Mouse (Mus musculus) bone marrow macrophage, adult 2 months (primary cell): ENCODE results near the gene Zdhhc5.

Source experiments
- CTCF ChIP-seq: IDR thresholded peaks from 2 replicates; pipeline ENCODE4 v1.5.1; 2012; ENCODE audit warnings: low read depth, mild to moderate bottlenecking, low read length, moderate library complexity
- POLR2A ChIP-seq: IDR thresholded peaks from 2 replicates; pipeline ENCODE4 v1.6.1; 2012; ENCODE audit warnings: mild to moderate bottlenecking, low read depth, low read length, borderline replicate concordance

DNA sequence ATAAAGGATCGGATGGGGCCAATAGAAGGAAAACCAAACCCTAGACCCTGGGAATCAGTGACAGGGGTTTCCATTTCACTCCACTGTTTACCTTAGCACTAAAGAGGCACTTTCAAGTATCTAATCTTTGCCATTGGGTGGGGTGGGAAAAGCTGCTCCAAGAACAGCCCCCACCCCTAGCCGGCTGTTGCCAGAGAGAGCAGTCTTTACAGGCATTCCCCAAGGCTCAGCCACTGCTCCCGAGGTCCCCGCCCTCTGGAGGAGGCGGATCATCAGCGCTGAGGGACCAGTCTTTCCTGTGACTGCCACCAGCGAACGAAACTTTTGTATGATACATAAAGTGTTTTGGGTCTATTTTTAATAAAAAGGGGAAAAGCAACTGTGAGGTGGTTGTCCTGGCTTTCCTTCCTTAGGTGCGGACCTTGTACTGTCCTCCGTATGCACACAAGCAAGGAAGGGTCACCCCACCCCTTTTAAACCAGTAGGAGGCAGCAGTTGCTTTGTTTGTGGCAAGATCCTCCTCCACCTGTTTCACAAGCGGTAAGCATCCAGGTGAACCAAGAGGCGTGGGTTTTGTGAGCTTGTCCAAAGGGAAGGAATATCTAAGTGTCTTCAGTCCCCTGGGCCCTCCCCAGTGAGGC lies 23.4 kb upstream of the Zdhhc5 start:
- TF ChIP-seq POLR2A: no peak
- no peak for TF ChIP-seq CTCF
